Mouse (Mus musculus) forebrain, embryonic 15.5 days (tissue): ENCODE measurements around the gene Macrod2. TPM values are rescaled to one million over a fixed set of nuclear protein-coding genes. Genes with fewer than 3 reads are reported as not detected.
A peak's percentile ranks its signal among the peaks of the same experiment; 100 is the strongest.

ENCODE experiments used
- ATAC-seq: fragments of 200-750 bp; cut with Nextera tagmentation; replicated peaks from 2 replicates; pipeline ENCODE4 v1.8.0; 2017; ENCODE audit warnings: mild to moderate bottlenecking, moderate TSS enrichment, moderate library complexity
- H3K27ac ChIP-seq: fragments of 300-500 bp; sonication (generic); replicated peaks from 2 replicates; pipeline ENCODE4 v1.5.1; 2015; ENCODE audit warnings: mild to moderate bottlenecking, inconsistent platforms
- H3K27me3 ChIP-seq: fragments of 300-500 bp; sonication (generic); 2 replicates; pipeline ENCODE4 v1.6.1; 2015; ENCODE audit warnings: inconsistent platforms
- H3K36me3 ChIP-seq: fragments of 300-500 bp; sonication (generic); 2 replicates; pipeline ENCODE4 v1.6.1; 2015; ENCODE audit warnings: mild to moderate bottlenecking, inconsistent platforms
- H3K4me1 ChIP-seq: fragments of 300-500 bp; sonication (generic); 2 replicates; pipeline ENCODE4 v1.6.1; 2015; ENCODE audit warnings: inconsistent platforms
- H3K4me2 ChIP-seq: fragments of 300-500 bp; sonication (generic); replicated peaks from 2 replicates; pipeline ENCODE4 v1.6.1; 2015; ENCODE audit warnings: mild to moderate bottlenecking, inconsistent platforms
- H3K4me3 ChIP-seq: fragments of 300-500 bp; sonication (generic); 2 replicates; pipeline ENCODE4 v1.5.1; 2015; ENCODE audit warnings: mild to moderate bottlenecking, inconsistent platforms
- H3K9ac ChIP-seq: fragments of 300-500 bp; sonication (generic); replicated peaks from 2 replicates; pipeline ENCODE4 v1.6.1; 2015; ENCODE audit warnings: mild to moderate bottlenecking, inconsistent platforms
- H3K9me3 ChIP-seq: fragments of 300-500 bp; sonication (generic); 2 replicates; pipeline ENCODE4 v1.6.1; 2016; ENCODE audit warnings: inconsistent platforms
- WGBS: fragments of 180-500 bp; shearing (Covaris S2); methylation state at CpG from one replicate; pipeline ENCODE4 v1.1.7; 2015; ENCODE audit warnings: mixed read lengths; 5-methylcytosine and 5-hydroxymethylcytosine counted together
- polyA plus RNA-seq: library from polyadenylated mRNA; unstranded; fragments of >200 nt; fragmentation: Nextera tagmentation; extraction: Ambion mirVana; gene quantifications from 2 replicates; pipeline ENCODE4 v1.2.1, GENCODE M21; 2015

Gene Macrod2
- polyA plus RNA-seq, 1 experiment from 2014 or later, result 93.1 TPM

GRCm38 (mm10) chr2:140596906-140597305 lies 201.8 kb downstream of the Macrod2 start:
- H3K4me3 ChIP-seq, result no peak overlapping the region
- WGBS, result 90% methylated on average over 2 of the region's 2 CpGs
- peaks cover 8% of the 10 kb centered on the region; the same call in 1 of the 2 replicates for H3K4me1 ChIP-seq
- ATAC-seq, result no peak
- H3K9me3 ChIP-seq, result no peaks in the 10 kb centered on the region
- no peak overlapping the region for H3K9ac ChIP-seq
- no peak overlapping the region for H3K4me2 ChIP-seq
- no peak overlapping the region for H3K27ac ChIP-seq
- H3K27me3 ChIP-seq, result no peaks in the 10 kb centered on the region
- H3K36me3 ChIP-seq, result no peaks in the 10 kb centered on the region

- H3K36me3 ChIP-seq, result no peaks in the 10 kb centered on the region
- H3K4me1 ChIP-seq, result peaks cover 13% of the 10 kb centered on the region
- WGBS, result 83% methylated on average over 2 of the region's 2 CpGs
- no peak overlapping the region for H3K27ac ChIP-seq
- no peaks in the 10 kb centered on the region for H3K9me3 ChIP-seq
- H3K27me3 ChIP-seq, result no peaks in the 10 kb centered on the region
- H3K4me3 ChIP-seq, result no peak overlapping the region
- no peak overlapping the region for H3K9ac ChIP-seq
- ATAC-seq, result peak; percentile 57; the same call in 1 of the 2 replicates
- H3K4me2 ChIP-seq, result no peak overlapping the region
Observed at GRCm38 (mm10) chr2:140615451-140615850, 220.3 kb downstream of the Macrod2 start.

GRCm38 (mm10) chr2:140621730-140622337 lies 226.7 kb downstream of the Macrod2 start:
- Histone ChIP-seq H3K4me3 (no peak overlapping the region), H3K36me3 (no peaks in the 10 kb centered on the region), H3K9ac (no peak overlapping the region), H3K4me1 (peaks cover 6% of the 10 kb centered on the region), H3K27ac (no peak overlapping the region), H3K9me3 (no peaks in the 10 kb centered on the region), H3K27me3 (no peaks in the 10 kb centered on the region), H3K4me2 (no peak overlapping the region)
- WGBS, result 73% methylated on average over 2 of the region's 2 CpGs
- ATAC-seq, result no peak

GRCm38 (mm10) chr2:140653481-140653880 lies 258.4 kb downstream of the Macrod2 start:
- H3K36me3 ChIP-seq, result no peaks in the 10 kb centered on the region
- ATAC-seq, result peak; percentile 70; the same call in 1 of the 2 replicates
- no peaks in the 10 kb centered on the region for H3K9me3 ChIP-seq
- H3K9ac ChIP-seq, result no peak overlapping the region
- H3K4me1 ChIP-seq, result peaks cover 5% of the 10 kb centered on the region; the same call in 1 of the 2 replicates
- no peaks in the 10 kb centered on the region for H3K27me3 ChIP-seq
- no peak overlapping the region for H3K4me2 ChIP-seq
- no peak overlapping the region for H3K27ac ChIP-seq
- no peak overlapping the region for H3K4me3 ChIP-seq

- ATAC-seq, result peak; percentile 64; the same call in 1 of the 2 replicates
- Histone ChIP-seq H3K36me3 (peaks cover 4% of the 10 kb centered on the region), H3K4me1 (peaks cover 5% of the 10 kb centered on the region; the same call in 1 of the 2 replicates), H3K27ac (no peak overlapping the region), H3K4me3 (no peak overlapping the region), H3K9ac (no peak overlapping the region), H3K9me3 (no peaks in the 10 kb centered on the region), H3K27me3 (no peaks in the 10 kb centered on the region), H3K4me2 (no peak overlapping the region)
- 18% methylated on average over 2 of the region's 2 CpGs for WGBS
Observed at GRCm38 (mm10) chr2:140653978-140654377, 258.9 kb downstream of the Macrod2 start.

- H3K36me3 ChIP-seq, result peaks cover 33% of the 10 kb centered on the region
- no peaks in the 10 kb centered on the region for H3K27me3 ChIP-seq
- no peak for ATAC-seq
- no peak overlapping the region for H3K9ac ChIP-seq
- no peak overlapping the region for H3K27ac ChIP-seq
- no peak overlapping the region for H3K4me2 ChIP-seq
- H3K9me3 ChIP-seq, result no peaks in the 10 kb centered on the region
- H3K4me1 ChIP-seq, result peaks cover 43% of the 10 kb centered on the region
- 57% methylated on average over 5 of the region's 5 CpGs for WGBS
- H3K4me3 ChIP-seq, result no peak overlapping the region
Observed at GRCm38 (mm10) chr2:140662673-140663072, 267.6 kb downstream of the Macrod2 start.

- WGBS, result 84% methylated on average over 4 of the region's 4 CpGs
- no peak for ATAC-seq
- Histone ChIP-seq H3K9ac (no peak overlapping the region), H3K4me2 (no peak overlapping the region), H3K36me3 (peaks cover 26% of the 10 kb centered on the region), H3K27ac (no peak overlapping the region), H3K9me3 (no peaks in the 10 kb centered on the region), H3K4me3 (no peak overlapping the region), H3K27me3 (no peaks in the 10 kb centered on the region), H3K4me1 (peaks cover 51% of the 10 kb centered on the region)
Observed at GRCm38 (mm10) chr2:140664381-140664780, 269.3 kb downstream of the Macrod2 start.

- Histone ChIP-seq H3K4me1 (peaks cover 54% of the 10 kb centered on the region), H3K4me3 (peak overlapping the region; percentile 59), H3K36me3 (0 out of 2 replicates have a peak, but pooled peaks cover 5% of the 10 kb centered on the region), H3K27ac (peak overlapping the region; percentile 18; the same call in 1 of the 2 replicates), H3K9ac (peak overlapping the region; percentile 41), H3K27me3 (no peaks in the 10 kb centered on the region), H3K9me3 (no peaks in the 10 kb centered on the region), H3K4me2 (peak overlapping the region; percentile 55)
- 11% methylated on average over 7 of the region's 7 CpGs for WGBS
- no peak for ATAC-seq
Observed at GRCm38 (mm10) chr2:140666846-140667245, 271.7 kb downstream of the Macrod2 start.

GRCm38 (mm10) chr2:140667261-140668047 lies 272.3 kb downstream of the Macrod2 start:
- H3K27ac ChIP-seq, result peak overlapping the region; percentile 27; the same call in 1 of the 2 replicates
- H3K9ac ChIP-seq, result peak overlapping the region; percentile 41
- 10% methylated on average over 13 of the region's 13 CpGs for whole genome bisulfite sequencing
- peaks cover 54% of the 10 kb centered on the region for H3K4me1 ChIP-seq
- H3K27me3 ChIP-seq, result no peaks in the 10 kb centered on the region
- H3K36me3 ChIP-seq, result 0 out of 2 replicates have a peak, but pooled peaks cover 5% of the 10 kb centered on the region
- no peak for ATAC-seq
- H3K9me3 ChIP-seq, result no peaks in the 10 kb centered on the region
- peak overlapping the region; percentile 55 for H3K4me2 ChIP-seq
- peak overlapping the region; percentile 59 for H3K4me3 ChIP-seq

GRCm38 (mm10) chr2:140668311-140668710 lies 273.2 kb downstream of the Macrod2 start:
- no peaks in the 10 kb centered on the region for H3K27me3 ChIP-seq
- H3K4me3 ChIP-seq, result peak overlapping the region; percentile 59
- no peaks in the 10 kb centered on the region for H3K36me3 ChIP-seq
- peak overlapping the region; percentile 55 for H3K4me2 ChIP-seq
- peak; percentile 65 for ATAC-seq
- H3K9me3 ChIP-seq, result no peaks in the 10 kb centered on the region
- H3K9ac ChIP-seq, result peak overlapping the region; percentile 41
- peaks cover 46% of the 10 kb centered on the region for H3K4me1 ChIP-seq
- WGBS, result 1% methylated on average over 8 of the region's 8 CpGs
- H3K27ac ChIP-seq, result peak overlapping the region; percentile 79

GRCm38 (mm10) chr2:140669081-140669480 lies 274.0 kb downstream of the Macrod2 start:
- peak overlapping the region; percentile 55 for H3K4me2 ChIP-seq
- H3K9ac ChIP-seq, result peak overlapping the region; percentile 41
- no peaks in the 10 kb centered on the region for H3K27me3 ChIP-seq
- no peaks in the 10 kb centered on the region for H3K9me3 ChIP-seq
- H3K36me3 ChIP-seq, result no peaks in the 10 kb centered on the region
- H3K4me1 ChIP-seq, result peaks cover 39% of the 10 kb centered on the region
- H3K27ac ChIP-seq, result peak overlapping the region; percentile 79
- peak overlapping the region; percentile 59 for H3K4me3 ChIP-seq
- 7% methylated on average over 2 of the region's 2 CpGs for WGBS
- no peak for ATAC-seq

GRCm38 (mm10) chr2:140669786-140670185 lies 274.7 kb downstream of the Macrod2 start:
- peak overlapping the region; percentile 59 for H3K4me3 ChIP-seq
- no peaks in the 10 kb centered on the region for H3K9me3 ChIP-seq
- no peak for ATAC-seq
- 6% methylated on average over 2 of the region's 2 CpGs for WGBS
- H3K27me3 ChIP-seq, result no peaks in the 10 kb centered on the region
- peak overlapping the region; percentile 77 for H3K9ac ChIP-seq
- H3K36me3 ChIP-seq, result no peaks in the 10 kb centered on the region
- H3K4me2 ChIP-seq, result peak overlapping the region; percentile 55
- peak overlapping the region; percentile 87 for H3K27ac ChIP-seq
- peaks cover 32% of the 10 kb centered on the region for H3K4me1 ChIP-seq
